Mouse (Mus musculus): ENCODE measurements around the gene Lypla2. TPM values are rescaled to one million over a fixed set of nuclear protein-coding genes. Genes with fewer than 3 reads are reported as not detected.
A peak's percentile ranks its signal among the peaks of the same experiment; 100 is the strongest.
"Not testable (repeated sequence)": the region's sequence is repeated elsewhere in the genome, so short reads cannot be mapped to it uniquely, and the experiment has no call there.

The Lypla2 gene
- polyA plus RNA-seq, 1 experiment from 2014 or later = 210 TPM

- peaks cover 7% of the 10 kb centered on the region for H3K36me3 ChIP-seq
Measured at GRCm38 (mm10) chr4:135945706-135946105, 26.7 kb downstream of the Lypla2 start.

GRCm38 (mm10) chr4:135943389-135943788, 29.0 kb downstream of the Lypla2 start:
- Histone ChIP-seq H3K27me3 (no peaks in the 10 kb centered on the region), H3K9ac (replicated peaks) (no peak overlapping the region), H3K36me3 (peaks cover 26% of the 10 kb centered on the region), H3K9me3 (no peaks in the 10 kb centered on the region), H3K4me3 (replicated peaks) (no peak overlapping the region), H3K4me2 (replicated peaks) (no peak overlapping the region), H3K4me1 (replicated peaks) (peaks cover 20% of the 10 kb centered on the region), H3K27ac (no peak overlapping the region)
- WGBS = 58% methylated on average over 4 of the region's 4 CpGs
- ATAC-seq = no peak

More at GRCm38 (mm10) chr4:135945706-135946105, 26.7 kb downstream of the Lypla2 start:
- ATAC-seq = peak; percentile 49
- H3K27me3 ChIP-seq = no peaks in the 10 kb centered on the region
- 75% methylated on average over 10 of the region's 10 CpGs for WGBS
- peak overlapping the region; percentile 67 for H3K27ac ChIP-seq
- no peaks in the 10 kb centered on the region for H3K9me3 ChIP-seq
- H3K4me1 ChIP-seq (replicated peaks) = peaks cover 28% of the 10 kb centered on the region
- peak overlapping the region; percentile 81 for H3K4me2 ChIP-seq (replicated peaks)
- peak overlapping the region; percentile 83 for H3K4me3 ChIP-seq (replicated peaks)
- peak overlapping the region; percentile 82 for H3K9ac ChIP-seq (replicated peaks)

- 91% methylated on average over 6 of the region's 6 CpGs for WGBS
- no peaks in the 10 kb centered on the region for H3K27me3 ChIP-seq
- H3K9me3 ChIP-seq = no peaks in the 10 kb centered on the region
- H3K4me1 ChIP-seq (replicated peaks) = peaks cover 10% of the 10 kb centered on the region
- no peak overlapping the region for H3K27ac ChIP-seq
- no peak overlapping the region for H3K4me2 ChIP-seq (replicated peaks)
- H3K9ac ChIP-seq (replicated peaks) = no peak overlapping the region
- no peak for ATAC-seq
- peaks cover 36% of the 10 kb centered on the region for H3K36me3 ChIP-seq
- H3K4me3 ChIP-seq (replicated peaks) = no peak overlapping the region
Measured at GRCm38 (mm10) chr4:135942193-135942592, 30.2 kb downstream of the Lypla2 start.

- H3K4me3 ChIP-seq (replicated peaks); H3K4me2 ChIP-seq (replicated peaks); H3K4me1 ChIP-seq (replicated peaks); ATAC-seq; H3K27me3 ChIP-seq; H3K9me3 ChIP-seq; H3K9ac ChIP-seq (replicated peaks); H3K27ac ChIP-seq: not testable (repeated sequence)
- 84% methylated on average over 8 of the region's 8 CpGs for WGBS
- H3K36me3 ChIP-seq = peaks cover 43% of the 10 kb centered on the region
Measured at GRCm38 (mm10) chr4:135941026-135941425, 31.4 kb downstream of the Lypla2 start.

GRCm38 (mm10) chr4:135938858-135939257, 33.6 kb downstream of the Lypla2 start:
- H3K4me1 ChIP-seq (replicated peaks) = no peaks in the 10 kb centered on the region
- H3K4me3 ChIP-seq (replicated peaks) = no peak overlapping the region
- H3K9ac ChIP-seq (replicated peaks) = no peak overlapping the region
- 87% methylated on average over 7 of the region's 7 CpGs for WGBS
- H3K36me3 ChIP-seq = peaks cover 62% of the 10 kb centered on the region
- H3K27ac ChIP-seq = no peak overlapping the region
- H3K27me3 ChIP-seq = no peaks in the 10 kb centered on the region
- H3K9me3 ChIP-seq = no peaks in the 10 kb centered on the region
- H3K4me2 ChIP-seq (replicated peaks) = no peak overlapping the region
- ATAC-seq = no peak

GRCm38 (mm10) chr4:135935502-135935901, 36.9 kb downstream of the Lypla2 start:
- Histone ChIP-seq H3K4me2 (replicated peaks) (no peak overlapping the region), H3K27me3 (no peaks in the 10 kb centered on the region), H3K9ac (replicated peaks) (no peak overlapping the region; the same call in 1 of the 2 replicates), H3K27ac (no peak overlapping the region), H3K9me3 (no peaks in the 10 kb centered on the region), H3K4me1 (replicated peaks) (no peaks in the 10 kb centered on the region), H3K4me3 (replicated peaks) (no peak overlapping the region), H3K36me3 (peaks cover 74% of the 10 kb centered on the region)
- 73% methylated on average over 5 of the region's 5 CpGs for WGBS
- ATAC-seq = no peak

- ATAC-seq = no peak
- no peaks in the 10 kb centered on the region for H3K4me1 ChIP-seq (replicated peaks)
- no peak overlapping the region; the same call in 1 of the 2 replicates for H3K9ac ChIP-seq (replicated peaks)
- H3K36me3 ChIP-seq = peaks cover 71% of the 10 kb centered on the region
- H3K27ac ChIP-seq = no peak overlapping the region
- no peaks in the 10 kb centered on the region for H3K27me3 ChIP-seq
- no peaks in the 10 kb centered on the region for H3K9me3 ChIP-seq
- no peak overlapping the region for H3K4me3 ChIP-seq (replicated peaks)
- no peak overlapping the region for H3K4me2 ChIP-seq (replicated peaks)
- 50% methylated on average over 12 of the region's 12 CpGs for WGBS
Measured at GRCm38 (mm10) chr4:135934708-135935500, 37.5 kb downstream of the Lypla2 start.

- no peak overlapping the region for H3K27ac ChIP-seq
- H3K4me2 ChIP-seq (replicated peaks) = no peak overlapping the region
- ATAC-seq = no peak
- H3K9me3 ChIP-seq = no peaks in the 10 kb centered on the region
- 74% methylated on average over 5 of the region's 5 CpGs for WGBS
- no peaks in the 10 kb centered on the region for H3K27me3 ChIP-seq
- H3K4me3 ChIP-seq (replicated peaks) = no peak overlapping the region
- H3K36me3 ChIP-seq = peaks cover 51% of the 10 kb centered on the region
- H3K9ac ChIP-seq (replicated peaks) = no peak overlapping the region
- H3K4me1 ChIP-seq (replicated peaks) = no peaks in the 10 kb centered on the region
Measured at GRCm38 (mm10) chr4:135931832-135932231, 40.6 kb downstream of the Lypla2 start.

- H3K27me3 ChIP-seq = no peaks in the 10 kb centered on the region
- H3K9me3 ChIP-seq = no peaks in the 10 kb centered on the region
- no peak overlapping the region for H3K27ac ChIP-seq
- no peaks in the 10 kb centered on the region for H3K4me1 ChIP-seq (replicated peaks)
- peaks cover 57% of the 10 kb centered on the region for H3K36me3 ChIP-seq
- no peak for ATAC-seq
- WGBS = 96% methylated on average over 8 of the region's 8 CpGs
- no peak overlapping the region for H3K4me3 ChIP-seq (replicated peaks)
- H3K4me2 ChIP-seq (replicated peaks) = no peak overlapping the region
- no peak overlapping the region for H3K9ac ChIP-seq (replicated peaks)
Measured at GRCm38 (mm10) chr4:135930239-135930638, 42.2 kb downstream of the Lypla2 start.

GRCm38 (mm10) chr4:135929828-135930227, 42.6 kb downstream of the Lypla2 start:
- H3K9me3 ChIP-seq = no peaks in the 10 kb centered on the region
- H3K36me3 ChIP-seq = peaks cover 56% of the 10 kb centered on the region
- no peaks in the 10 kb centered on the region for H3K27me3 ChIP-seq
- no peak for ATAC-seq
- no peak overlapping the region for H3K27ac ChIP-seq
- no peak overlapping the region for H3K9ac ChIP-seq (replicated peaks)
- 94% methylated on average over 9 of the region's 9 CpGs for WGBS
- no peaks in the 10 kb centered on the region for H3K4me1 ChIP-seq (replicated peaks)
- H3K4me3 ChIP-seq (replicated peaks) = no peak overlapping the region
- no peak overlapping the region for H3K4me2 ChIP-seq (replicated peaks)

- H3K27ac ChIP-seq = no peak overlapping the region
- no peaks in the 10 kb centered on the region for H3K9me3 ChIP-seq
- no peak overlapping the region for H3K4me3 ChIP-seq (replicated peaks)
- ATAC-seq = no peak
- peaks cover 56% of the 10 kb centered on the region for H3K36me3 ChIP-seq
- WGBS = 92% methylated on average over 5 of the region's 5 CpGs
- H3K4me1 ChIP-seq (replicated peaks) = no peaks in the 10 kb centered on the region
- no peaks in the 10 kb centered on the region for H3K27me3 ChIP-seq
- H3K9ac ChIP-seq (replicated peaks) = no peak overlapping the region
- H3K4me2 ChIP-seq (replicated peaks) = no peak overlapping the region
Measured at GRCm38 (mm10) chr4:135929405-135929804, 43.0 kb downstream of the Lypla2 start.

- H3K9ac ChIP-seq (replicated peaks) = no peak overlapping the region
- H3K4me3 ChIP-seq (replicated peaks) = no peak overlapping the region
- peaks cover 48% of the 10 kb centered on the region for H3K36me3 ChIP-seq
- H3K27ac ChIP-seq = no peak overlapping the region
- H3K9me3 ChIP-seq = no peaks in the 10 kb centered on the region
- no peaks in the 10 kb centered on the region for H3K4me1 ChIP-seq (replicated peaks)
- no peaks in the 10 kb centered on the region for H3K27me3 ChIP-seq
- 86% methylated on average over 9 of the region's 9 CpGs for WGBS
- ATAC-seq = no peak
- no peak overlapping the region for H3K4me2 ChIP-seq (replicated peaks)
Measured at GRCm38 (mm10) chr4:135928376-135928775, 44.0 kb downstream of the Lypla2 start.

GRCm38 (mm10) chr4:135926861-135927260, 45.6 kb downstream of the Lypla2 start:
- Histone ChIP-seq H3K36me3 (peaks cover 42% of the 10 kb centered on the region), H3K27ac (no peak overlapping the region), H3K4me2 (replicated peaks) (no peak overlapping the region), H3K27me3 (no peaks in the 10 kb centered on the region), H3K4me1 (replicated peaks) (peaks cover 12% of the 10 kb centered on the region), H3K4me3 (replicated peaks) (no peak overlapping the region), H3K9me3 (no peaks in the 10 kb centered on the region), H3K9ac (replicated peaks) (no peak overlapping the region)
- WGBS = 93% methylated on average over 3 of the region's 3 CpGs
- no peak for ATAC-seq
